Mouse (Mus musculus) midbrain, postnatal 0 days (tissue): Measurements from ENCODE around the gene Kcnj2. TPM values are rescaled to one million over a fixed set of nuclear protein-coding genes. Genes with fewer than 3 reads are reported as not detected.

Source experiments
- ATAC-seq: fragments of 200-750 bp; cut with Nextera tagmentation; 2 replicates; pipeline ENCODE4 v1.8.0; 2017; ENCODE audit warnings: moderate number of reproducible peaks, mild to moderate bottlenecking, moderate TSS enrichment, moderate library complexity; ENCODE audit not compliant: low FRiP score
- DNase-seq: peaks from one replicate; pipeline ENCODE4 v3.0.0-alpha.2; 2015; ENCODE audit warnings: low spot score
- H3K27ac ChIP-seq: fragments of 300-500 bp; sonication (generic); 2 replicates; pipeline ENCODE4 v1.5.1; 2014; ENCODE audit warnings: low read depth, mild to moderate bottlenecking, low read length, mixed read lengths
- H3K27me3 ChIP-seq: fragments of 300-500 bp; sonication (generic); 2 replicates; pipeline ENCODE4 v1.6.1; 2014; ENCODE audit warnings: low read length, control low read depth, mixed read lengths; ENCODE audit not compliant: insufficient read depth
- H3K36me3 ChIP-seq: fragments of 300-500 bp; sonication (generic); 2 replicates; pipeline ENCODE4 v1.6.1; 2014; ENCODE audit warnings: low read length, control low read depth, mixed read lengths; ENCODE audit not compliant: insufficient read depth
- H3K4me1 ChIP-seq: fragments of 300-500 bp; sonication (generic); 2 replicates; pipeline ENCODE4 v1.6.1; 2014; ENCODE audit warnings: mild to moderate bottlenecking, control low read depth, antibody characterized with exemption, low read length, mixed read lengths; ENCODE audit not compliant: insufficient read depth
- H3K4me2 ChIP-seq: fragments of 300-500 bp; sonication (generic); 2 replicates; pipeline ENCODE4 v1.6.1; 2014; ENCODE audit warnings: low read depth, mild to moderate bottlenecking, low read length, mixed read lengths; ENCODE audit not compliant: poor library complexity, severe bottlenecking
- H3K4me3 ChIP-seq: fragments of 300-500 bp; sonication (generic); 2 replicates; pipeline ENCODE4 v1.5.1; 2014; ENCODE audit warnings: low read depth, mild to moderate bottlenecking, low read length, moderate library complexity
- H3K9ac ChIP-seq: fragments of 300-500 bp; sonication (generic); replicated peaks from 2 replicates; pipeline ENCODE4 v1.6.1; 2014; ENCODE audit warnings: mild to moderate bottlenecking, low read length, moderate library complexity, mixed read lengths; ENCODE audit not compliant: poor library complexity, severe bottlenecking
- H3K9me3 ChIP-seq: fragments of 300-500 bp; sonication (generic); 2 replicates; pipeline ENCODE4 v1.6.1; 2016; ENCODE audit warnings: low read length, control low read depth
- CTCF ChIP-seq: IDR thresholded peaks from 2 replicates; pipeline ENCODE4 v1.5.1; 2016; ENCODE audit warnings: antibody characterized with exemption, mild to moderate bottlenecking
- WGBS: fragments of 180-500 bp; shearing (Covaris S2); extraction: QIAGEN DNeasy Blood & Tissue Kit; methylation state at CpG from one replicate; pipeline ENCODE4 v1.1.7; 2014; 5-methylcytosine and 5-hydroxymethylcytosine counted together
- polyA plus RNA-seq: library from polyadenylated mRNA; unstranded; fragments of >200 nt; fragmentation: Nextera tagmentation; extraction: Ambion mirVana; gene quantifications from 2 replicates; pipeline ENCODE4 v1.2.1, GENCODE M21; 2015
- total RNA-seq: library from RNA; depleted of rRNA; stranded (reverse); fragments of >200 nt; gene quantifications from 2 replicates; pipeline ENCODE4 v1.2.3, GENCODE M21; 2014

Gene Kcnj2
- total and polyA plus RNA-seq, 2 experiments from 2014 or later: 0.33 to 4.4 TPM

DNA sequence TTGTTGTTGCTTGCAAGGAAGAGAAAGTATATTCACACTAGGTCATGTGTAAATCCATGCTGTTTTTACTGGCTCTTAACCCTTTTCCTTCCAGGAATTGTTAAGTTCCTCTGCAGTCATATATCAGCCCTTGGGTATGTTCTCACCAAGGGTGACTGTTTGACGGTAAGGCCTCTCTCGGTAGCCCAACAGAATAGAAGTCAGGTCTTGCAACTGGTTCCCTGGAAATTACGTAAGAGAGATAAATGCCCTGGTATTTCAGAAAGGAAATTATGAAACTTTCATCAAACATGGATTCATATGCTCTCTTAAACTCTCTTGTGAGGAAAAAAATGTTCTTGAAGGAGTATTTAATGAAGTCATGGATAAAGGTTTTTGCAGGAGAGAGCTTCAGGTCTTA, 11.7 kb upstream of the Kcnj2 start:
- no peak overlapping the region for H3K4me2 ChIP-seq
- H3K27ac ChIP-seq: no peak overlapping the region
- no peaks in the 10 kb centered on the region for H3K36me3 ChIP-seq
- H3K9ac ChIP-seq: no peak overlapping the region
- 87% methylated on average over 3 of the region's 3 CpGs for WGBS
- ATAC-seq (no peak), DNase-seq (no peak)
- no peaks in the 10 kb centered on the region for H3K9me3 ChIP-seq
- no peak overlapping the region for H3K4me3 ChIP-seq
- no peak for TF ChIP-seq CTCF
- no peaks in the 10 kb centered on the region for H3K4me1 ChIP-seq
- H3K27me3 ChIP-seq: no peaks in the 10 kb centered on the region

GRCm38 (mm10) chr11:111054854-111055822, 10.8 kb upstream of the Kcnj2 start:
- WGBS: 89% methylated on average over 8 of the region's 8 CpGs
- H3K27ac ChIP-seq: no peak overlapping the region
- DNase-seq (no peak), ATAC-seq (no peak)
- no peak overlapping the region for H3K4me3 ChIP-seq
- H3K9ac ChIP-seq: no peak overlapping the region
- no peaks in the 10 kb centered on the region for H3K4me1 ChIP-seq
- no peak overlapping the region for H3K4me2 ChIP-seq
- no peaks in the 10 kb centered on the region for H3K36me3 ChIP-seq
- H3K9me3 ChIP-seq: no peaks in the 10 kb centered on the region
- H3K27me3 ChIP-seq: no peaks in the 10 kb centered on the region
- no peak for TF ChIP-seq CTCF

GRCm38 (mm10) chr11:111056030-111056429, 9.9 kb upstream of the Kcnj2 start:
- no peaks in the 10 kb centered on the region for H3K36me3 ChIP-seq
- H3K4me3 ChIP-seq: no peak overlapping the region
- H3K9me3 ChIP-seq: no peaks in the 10 kb centered on the region
- H3K27me3 ChIP-seq: no peaks in the 10 kb centered on the region
- no peak overlapping the region for H3K9ac ChIP-seq
- DNase-seq (no peak), ATAC-seq (no peak)
- H3K4me2 ChIP-seq: no peak overlapping the region
- no peak for TF ChIP-seq CTCF
- H3K4me1 ChIP-seq: no peaks in the 10 kb centered on the region
- no peak overlapping the region for H3K27ac ChIP-seq
- 81% methylated on average over 13 of the region's 13 CpGs for WGBS

- H3K4me3 ChIP-seq: no peak overlapping the region
- H3K9ac ChIP-seq: no peak overlapping the region
- no peaks in the 10 kb centered on the region for H3K27me3 ChIP-seq
- TF ChIP-seq CTCF: no peak
- no peaks in the 10 kb centered on the region for H3K4me1 ChIP-seq
- H3K9me3 ChIP-seq: no peaks in the 10 kb centered on the region
- no peak for DNase-seq
- no peak overlapping the region for H3K27ac ChIP-seq
- 94% methylated on average over 4 of the region's 4 CpGs for WGBS
- no peak overlapping the region for H3K4me2 ChIP-seq
- ATAC-seq: no peak
- H3K36me3 ChIP-seq: no peaks in the 10 kb centered on the region
Measured at GRCm38 (mm10) chr11:111057435-111057834, 8.5 kb upstream of the Kcnj2 start.

- Histone ChIP-seq H3K4me3 (no peak overlapping the region), H3K9ac (no peak overlapping the region), H3K36me3 (no peaks in the 10 kb centered on the region), H3K4me2 (no peak overlapping the region), H3K4me1 (no peaks in the 10 kb centered on the region), H3K9me3 (no peaks in the 10 kb centered on the region), H3K27ac (no peak overlapping the region), H3K27me3 (no peaks in the 10 kb centered on the region)
- DNase-seq (no peak), ATAC-seq (no peak)
- TF ChIP-seq CTCF: no peak
Measured at GRCm38 (mm10) chr11:111059440-111059839, 6.5 kb upstream of the Kcnj2 start.

GRCm38 (mm10) chr11:111060216-111060615, 5.7 kb upstream of the Kcnj2 start:
- no peak for TF ChIP-seq CTCF
- 37% methylated on average over 5 of the region's 5 CpGs for WGBS
- ATAC-seq: no peak

More at GRCm38 (mm10) chr11:111060216-111060615, 5.7 kb upstream of the Kcnj2 start:
- H3K27me3 ChIP-seq: no peaks in the 10 kb centered on the region
- H3K4me3 ChIP-seq: no peak overlapping the region
- no peak for DNase-seq
- no peaks in the 10 kb centered on the region for H3K9me3 ChIP-seq
- H3K36me3 ChIP-seq: no peaks in the 10 kb centered on the region
- H3K27ac ChIP-seq: no peak overlapping the region
- H3K4me1 ChIP-seq: no peaks in the 10 kb centered on the region
- H3K9ac ChIP-seq: no peak overlapping the region
- no peak overlapping the region for H3K4me2 ChIP-seq
